Mouse (Mus musculus) embryonic facial prominence, embryonic 15.5 days (tissue): ENCODE data around the gene Ap1s1. TPM values are rescaled to one million over a fixed set of nuclear protein-coding genes. Genes with fewer than 3 reads are reported as not detected.

Source experiments
- ATAC-seq: fragments of 200-750 bp; cut with Nextera tagmentation; 2 replicates; pipeline ENCODE4 v1.8.0; 2017; ENCODE audit warnings: low read depth, moderate TSS enrichment; ENCODE audit not compliant: insufficient number of reproducible peaks, low FRiP score, low TSS enrichment
- H3K27ac ChIP-seq: fragments of 300-500 bp; sonication (generic); replicated peaks from 2 replicates; pipeline ENCODE4 v1.5.1; 2015; ENCODE audit warnings: mild to moderate bottlenecking, inconsistent platforms
- H3K27me3 ChIP-seq: fragments of 300-500 bp; sonication (generic); 2 replicates; pipeline ENCODE4 v1.6.1; 2015; ENCODE audit warnings: inconsistent platforms
- H3K36me3 ChIP-seq: fragments of 300-500 bp; sonication (generic); 2 replicates; pipeline ENCODE4 v1.6.1; 2015; ENCODE audit warnings: mild to moderate bottlenecking, inconsistent platforms
- H3K4me1 ChIP-seq: fragments of 300-500 bp; sonication (generic); 2 replicates; pipeline ENCODE4 v1.6.1; 2015; ENCODE audit warnings: inconsistent platforms
- H3K4me2 ChIP-seq: fragments of 300-500 bp; sonication (generic); replicated peaks from 2 replicates; pipeline ENCODE4 v1.6.1; 2015; ENCODE audit warnings: mild to moderate bottlenecking, inconsistent platforms
- H3K4me3 ChIP-seq: fragments of 300-500 bp; sonication (generic); replicated peaks from 2 replicates; pipeline ENCODE4 v1.5.1; 2015; ENCODE audit warnings: mild to moderate bottlenecking, inconsistent platforms
- H3K9ac ChIP-seq: fragments of 300-500 bp; sonication (generic); 2 replicates; pipeline ENCODE4 v1.6.1; 2015; ENCODE audit warnings: inconsistent platforms
- H3K9me3 ChIP-seq: fragments of 300-500 bp; sonication (generic); replicated peaks from 2 replicates; pipeline ENCODE4 v1.6.1; 2016; ENCODE audit warnings: inconsistent platforms
- WGBS: fragments of 180-500 bp; shearing (Covaris S2); methylation state at CpG from one replicate; pipeline ENCODE4 v1.1.7; 2015; 5-methylcytosine and 5-hydroxymethylcytosine counted together
- polyA plus RNA-seq: library from polyadenylated mRNA; unstranded; fragments of >200 nt; fragmentation: Nextera tagmentation; extraction: Ambion mirVana; gene quantifications from 2 replicates; pipeline ENCODE4 v1.2.1, GENCODE M21; 2015

Ap1s1 gene
- 165 and 166 TPM in 2 replicates for polyA plus RNA-seq

DNA sequence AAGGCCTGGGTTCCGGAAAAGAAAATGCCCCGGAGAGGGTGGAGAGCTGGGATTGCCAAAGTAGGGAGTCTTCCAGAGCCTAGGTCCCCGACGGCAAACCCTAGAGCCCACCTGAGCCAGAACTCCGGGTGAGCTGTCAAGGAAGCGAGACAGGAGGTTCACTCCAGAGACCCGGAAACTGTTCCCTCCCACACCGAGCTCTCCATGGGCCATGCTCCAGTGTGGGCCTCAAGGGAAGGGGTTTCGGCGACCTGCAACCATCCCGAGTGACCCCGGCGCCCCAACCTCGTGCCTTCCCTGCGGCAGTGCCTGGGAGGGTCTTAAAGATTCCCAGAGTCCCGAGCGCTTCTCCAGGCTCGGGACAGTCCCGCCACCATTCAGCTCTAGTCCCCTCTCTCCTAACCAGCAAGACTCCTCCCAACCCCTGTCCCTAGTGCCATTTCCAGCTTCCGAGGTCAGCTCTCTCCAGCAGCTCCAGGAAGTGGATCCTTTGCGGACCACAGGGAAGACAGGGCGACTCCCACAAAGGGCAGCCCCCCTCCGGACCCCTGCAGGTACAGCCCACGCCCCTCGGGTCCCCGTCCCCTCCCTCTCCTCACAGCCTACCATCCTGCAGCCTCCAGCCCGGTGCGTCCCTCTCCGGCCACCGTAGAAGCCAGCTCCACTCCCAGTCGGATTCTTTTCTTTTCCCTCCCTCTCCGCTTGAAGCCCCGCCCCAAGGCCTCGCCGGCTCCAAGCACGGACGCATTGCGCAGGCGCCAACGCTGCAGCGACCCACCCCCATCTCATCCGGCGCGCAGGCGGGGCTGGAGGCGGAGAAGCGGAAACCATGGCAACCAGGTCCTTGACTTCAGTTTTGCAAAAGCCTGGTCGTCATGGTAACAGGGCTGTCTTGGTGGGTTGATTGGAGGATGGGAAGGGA is at the start of gene Ap1s1:
Gene Ap1s1 (minus strand): TSS at position 734 of the 922 bp plus-strand sequence.
- Histone ChIP-seq H3K36me3 (peaks cover 19% of the 10 kb centered on the region), H3K9ac (peak within 1 kb of the TSS; percentile 67), H3K27me3 (no peaks in the 10 kb centered on the region), H3K4me3 (peak within 1 kb of the TSS; percentile 72), H3K4me2 (peak within 1 kb of the TSS; percentile 73), H3K27ac (peak within 1 kb of the TSS; percentile 52), H3K9me3 (no peaks in the 10 kb centered on the region), H3K4me1 (peaks cover 15% of the 10 kb centered on the region)
- under 1% methylated on average over 48 of the region's 48 CpGs for WGBS
- ATAC-seq: peak; percentile 90

DNA sequence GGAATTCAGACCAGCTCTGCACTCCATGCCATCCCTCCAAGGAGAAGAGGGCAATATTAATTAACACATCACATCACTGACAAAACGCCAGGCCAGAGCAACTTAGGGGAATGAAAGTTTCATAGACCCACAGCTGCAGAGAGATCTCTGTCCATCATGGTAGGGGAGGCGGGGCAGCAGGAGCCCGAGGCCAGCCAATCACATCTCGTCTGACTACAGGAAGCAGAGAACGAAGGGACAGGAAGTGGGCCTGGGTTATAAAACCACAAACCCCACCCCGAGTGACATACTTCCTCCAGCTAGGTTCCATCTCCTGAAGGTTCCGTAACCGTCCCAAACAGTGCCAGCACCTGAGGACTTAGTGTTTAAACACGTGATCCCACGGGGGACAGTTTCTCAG is 49.2 kb upstream of the Ap1s1 start:
- Histone ChIP-seq H3K9ac (no peak overlapping the region), H3K27me3 (no peaks in the 10 kb centered on the region), H3K4me1 (0 out of 2 replicates have a peak, but pooled peaks cover 7% of the 10 kb centered on the region), H3K9me3 (no peaks in the 10 kb centered on the region), H3K36me3 (no peaks in the 10 kb centered on the region), H3K4me3 (no peak overlapping the region), H3K27ac (no peak overlapping the region), H3K4me2 (no peak overlapping the region)
- no peak for ATAC-seq
- WGBS: 81% methylated on average over 10 of the region's 10 CpGs

- H3K27me3 ChIP-seq: no peaks in the 10 kb centered on the region
- H3K4me1 ChIP-seq: 0 out of 2 replicates have a peak, but pooled peaks cover 7% of the 10 kb centered on the region
- WGBS: 77% methylated on average over 9 of the region's 9 CpGs
- no peak overlapping the region for H3K9ac ChIP-seq
- H3K9me3 ChIP-seq: no peaks in the 10 kb centered on the region
- no peak for ATAC-seq
- H3K4me2 ChIP-seq: no peak overlapping the region
- no peaks in the 10 kb centered on the region for H3K36me3 ChIP-seq
- H3K4me3 ChIP-seq: no peak overlapping the region
- no peak overlapping the region for H3K27ac ChIP-seq
Measured at GRCm38 (mm10) chr5:137093720-137094119, 47.8 kb upstream of the Ap1s1 start.

DNA sequence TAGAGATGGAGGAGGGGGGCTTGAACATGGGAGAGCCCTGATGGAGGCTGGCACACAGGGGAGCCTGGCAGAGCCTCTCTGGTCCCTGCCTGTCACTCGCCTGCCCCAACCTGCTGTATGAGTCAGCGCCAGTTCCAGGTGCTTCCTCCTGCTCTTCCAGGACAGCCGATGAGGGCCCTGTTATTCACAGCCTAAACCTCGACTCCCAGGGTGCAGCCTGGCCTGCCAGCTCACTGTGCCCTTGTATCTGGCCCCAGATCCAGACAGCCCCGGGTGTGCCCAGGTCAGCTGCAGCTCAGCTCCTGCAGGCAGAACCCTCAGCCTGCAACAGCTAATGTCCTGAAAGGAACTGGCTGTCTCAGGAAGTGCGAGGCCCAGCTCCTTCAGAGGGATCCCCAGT is 45.6 kb upstream of the Ap1s1 start:
- no peak for ATAC-seq
- H3K4me1 ChIP-seq: 0 out of 2 replicates have a peak, but pooled peaks cover 7% of the 10 kb centered on the region
- WGBS: 50% methylated on average over 6 of the region's 6 CpGs

GRCm38 (mm10) chr5:137090870-137091269 is 44.9 kb upstream of the Ap1s1 start:
- H3K27ac ChIP-seq: no peak overlapping the region
- H3K36me3 ChIP-seq: no peaks in the 10 kb centered on the region
- no peak for ATAC-seq
- no peak overlapping the region for H3K4me3 ChIP-seq
- H3K9me3 ChIP-seq: no peaks in the 10 kb centered on the region
- WGBS: 67% methylated on average over 10 of the region's 10 CpGs
- H3K4me2 ChIP-seq: no peak overlapping the region
- no peaks in the 10 kb centered on the region for H3K27me3 ChIP-seq
- 0 out of 2 replicates have a peak, but pooled peaks cover 7% of the 10 kb centered on the region for H3K4me1 ChIP-seq
- no peak overlapping the region for H3K9ac ChIP-seq

More for the DNA sequence above, 45.6 kb upstream of the Ap1s1 start:
- H3K4me2 ChIP-seq: no peak overlapping the region
- H3K36me3 ChIP-seq: no peaks in the 10 kb centered on the region
- no peak overlapping the region for H3K9ac ChIP-seq
- H3K27me3 ChIP-seq: no peaks in the 10 kb centered on the region
- H3K9me3 ChIP-seq: no peaks in the 10 kb centered on the region
- no peak overlapping the region for H3K4me3 ChIP-seq
- H3K27ac ChIP-seq: 0 out of 2 replicates have a peak overlapping the region, but pooled peaks have one; percentile 17

DNA sequence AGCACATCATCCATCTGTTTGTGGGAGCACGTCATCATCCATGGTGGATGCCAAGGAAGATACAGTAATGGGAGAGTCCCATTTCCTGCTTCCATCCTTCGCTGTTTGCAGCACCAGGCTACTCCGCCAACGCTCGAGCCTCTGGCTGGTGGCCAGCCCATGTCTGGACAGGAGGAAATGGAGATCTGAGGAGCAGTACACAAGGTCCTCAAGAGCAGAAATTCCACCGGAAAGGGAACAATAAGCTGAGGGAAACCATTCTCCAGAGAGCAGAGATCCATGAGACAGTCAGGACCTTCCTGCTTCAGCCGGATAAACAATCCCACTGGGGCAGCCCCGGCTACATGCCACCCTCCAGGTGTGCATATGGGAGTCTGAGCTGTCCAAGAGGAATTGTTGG is 41.5 kb upstream of the Ap1s1 start:
- Histone ChIP-seq H3K27ac (no peak overlapping the region), H3K9ac (no peak overlapping the region), H3K4me2 (no peak overlapping the region), H3K4me1 (0 out of 2 replicates have a peak, but pooled peaks cover 7% of the 10 kb centered on the region), H3K36me3 (no peaks in the 10 kb centered on the region), H3K9me3 (no peaks in the 10 kb centered on the region), H3K27me3 (no peaks in the 10 kb centered on the region), H3K4me3 (no peak overlapping the region)
- 86% methylated on average over 8 of the region's 8 CpGs for WGBS
- ATAC-seq: no peak

DNA sequence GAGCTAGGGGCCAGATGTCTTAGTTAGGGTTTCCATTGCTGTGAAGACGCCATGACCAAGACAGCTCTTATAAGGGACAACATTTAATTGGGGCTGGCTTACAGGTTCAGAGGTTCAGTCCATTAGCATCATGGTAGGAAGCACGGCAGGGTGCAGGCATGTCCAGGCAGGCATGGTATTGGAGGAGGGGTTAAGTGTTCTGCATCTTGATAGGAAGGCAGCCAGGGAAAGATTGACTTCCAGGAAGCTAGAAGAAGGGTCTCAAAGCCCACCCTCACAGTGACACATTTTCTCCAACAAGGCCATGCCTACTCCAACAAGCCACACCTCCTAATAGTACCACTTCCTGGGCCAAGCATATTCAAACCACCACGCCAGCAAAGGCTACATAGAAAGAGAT is 39.8 kb upstream of the Ap1s1 start:
- H3K36me3 ChIP-seq: no peaks in the 10 kb centered on the region
- no peaks in the 10 kb centered on the region for H3K9me3 ChIP-seq
- H3K27ac ChIP-seq: no peak overlapping the region
- H3K9ac ChIP-seq: no peak overlapping the region
- no peak overlapping the region for H3K4me2 ChIP-seq
- no peak for ATAC-seq
- H3K4me3 ChIP-seq: no peak overlapping the region
- H3K4me1 ChIP-seq: no peaks in the 10 kb centered on the region
- H3K27me3 ChIP-seq: no peaks in the 10 kb centered on the region
- WGBS: 74% methylated on average over 3 of the region's 3 CpGs

DNA sequence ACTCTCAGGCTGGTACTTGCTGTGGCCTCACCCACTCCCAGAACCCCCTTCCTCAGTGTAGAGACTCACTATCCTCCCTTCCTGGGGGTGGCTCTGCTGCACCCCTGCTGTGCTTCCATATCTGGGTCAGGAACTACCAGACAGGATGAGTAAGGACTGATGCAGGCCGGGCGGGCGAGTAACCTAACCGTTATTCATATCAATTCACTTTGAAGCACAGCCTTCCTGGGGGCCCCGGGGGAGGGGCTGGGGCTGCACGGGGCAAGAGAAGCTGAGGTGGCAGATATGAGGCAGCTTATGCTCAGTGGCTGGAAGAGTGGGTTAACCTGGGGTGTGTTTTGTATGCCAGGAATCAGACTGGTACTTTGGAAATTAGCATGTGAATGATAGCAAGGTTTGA is 39.1 kb upstream of the Ap1s1 start:
- Histone ChIP-seq H3K9me3 (no peaks in the 10 kb centered on the region), H3K9ac (no peak overlapping the region), H3K4me3 (no peak overlapping the region), H3K27ac (no peak overlapping the region), H3K27me3 (no peaks in the 10 kb centered on the region), H3K36me3 (no peaks in the 10 kb centered on the region), H3K4me1 (no peaks in the 10 kb centered on the region; the same call in 1 of the 2 replicates), H3K4me2 (no peak overlapping the region)
- 80% methylated on average over 6 of the region's 6 CpGs for WGBS
- no peak for ATAC-seq

DNA sequence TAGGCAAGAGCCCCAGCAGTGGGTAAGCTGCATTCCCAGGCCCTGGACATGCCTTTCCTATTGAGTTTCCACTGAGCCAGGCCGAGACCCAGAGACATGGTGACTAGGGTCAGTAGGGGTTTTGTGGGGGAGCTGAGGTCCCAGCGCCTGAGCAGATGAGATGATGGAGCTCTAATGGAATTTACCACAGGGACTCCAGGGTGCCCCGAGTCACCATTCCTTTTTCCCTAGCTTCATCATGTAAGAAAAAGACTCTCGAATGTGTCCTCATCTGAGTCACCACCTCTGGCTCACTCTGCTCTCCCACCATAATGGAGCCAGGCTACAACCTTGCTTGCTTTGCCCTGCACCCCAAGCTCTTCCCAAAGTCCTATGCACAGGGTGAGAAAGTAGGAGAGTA is 37.1 kb upstream of the Ap1s1 start:
- WGBS: 77% methylated on average over 4 of the region's 4 CpGs
- Histone ChIP-seq H3K27ac (no peak overlapping the region), H3K4me1 (peaks cover 7% of the 10 kb centered on the region), H3K36me3 (no peaks in the 10 kb centered on the region), H3K4me3 (no peak overlapping the region), H3K4me2 (no peak overlapping the region), H3K9ac (no peak overlapping the region), H3K27me3 (no peaks in the 10 kb centered on the region), H3K9me3 (no peaks in the 10 kb centered on the region)
- ATAC-seq: no peak

- Histone ChIP-seq H3K27me3 (no peaks in the 10 kb centered on the region), H3K36me3 (no peaks in the 10 kb centered on the region), H3K4me1 (peaks cover 11% of the 10 kb centered on the region), H3K4me2 (no peak overlapping the region), H3K27ac (no peak overlapping the region), H3K9me3 (no peaks in the 10 kb centered on the region), H3K9ac (no peak overlapping the region), H3K4me3 (no peak overlapping the region)
- no peak for ATAC-seq
- WGBS: 47% methylated on average over 5 of the region's 5 CpGs
Measured at GRCm38 (mm10) chr5:137079849-137080248, 33.9 kb upstream of the Ap1s1 start.

DNA sequence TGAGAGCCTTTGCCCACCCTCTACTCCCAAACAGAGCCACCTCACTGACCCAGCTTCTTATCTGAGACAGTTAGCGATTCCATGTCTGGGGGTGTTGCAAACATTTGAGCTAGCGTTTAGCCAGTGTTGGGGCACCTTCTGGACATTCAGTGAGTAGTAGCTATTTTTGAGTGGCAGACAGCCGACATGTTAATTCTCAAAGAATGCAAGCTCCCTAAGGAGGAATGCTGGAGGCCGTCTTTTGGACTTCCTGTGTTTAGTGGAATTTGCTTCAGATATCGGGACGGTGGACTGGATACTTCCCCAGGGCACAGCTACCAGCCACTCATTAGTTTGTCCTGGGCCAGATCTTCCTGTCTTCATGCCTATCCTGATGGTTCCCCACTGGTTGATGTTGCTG is 32.7 kb upstream of the Ap1s1 start:
- Histone ChIP-seq H3K36me3 (no peaks in the 10 kb centered on the region), H3K4me2 (no peak overlapping the region), H3K4me3 (no peak overlapping the region), H3K4me1 (peaks cover 17% of the 10 kb centered on the region), H3K27ac (no peak overlapping the region), H3K9ac (no peak overlapping the region), H3K27me3 (no peaks in the 10 kb centered on the region), H3K9me3 (no peaks in the 10 kb centered on the region)
- ATAC-seq: no peak
- 27% methylated on average over 6 of the region's 6 CpGs for whole genome bisulfite sequencing
